In the genomic region with DNA sequence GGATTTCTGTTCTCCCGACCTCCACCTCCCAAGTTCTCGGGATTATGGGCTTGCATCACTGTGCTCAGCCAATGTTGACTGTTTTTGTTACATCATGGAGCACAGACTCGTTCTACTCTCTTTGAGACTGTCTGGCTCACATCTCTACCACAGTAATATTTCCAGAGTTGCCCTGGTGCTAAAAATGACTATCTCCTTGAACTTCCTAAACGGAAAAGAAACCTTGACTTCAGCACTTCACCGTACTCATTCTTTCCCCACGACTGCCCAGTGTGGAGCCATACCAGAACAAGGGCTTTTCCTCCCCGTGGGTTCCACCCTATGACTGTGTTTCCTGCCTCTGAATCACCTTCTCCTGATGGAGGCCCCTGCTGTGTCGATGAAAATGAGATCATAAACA, we compare ENCODE assay signal across 12 mouse cellular contexts.
DNase-seq lines count a peak whose midpoint lies in the region; ATAC-seq and TF ChIP-seq lines count a peak whose summit lies in the region.
"Had no signal": no experiment of that assay in that cellular context is flagged by ENCODE, and none has a peak within 500 bp of the region (broad histone marks: within the 10 kb centered on the region; RNA-seq: fewer than 3 reads in every experiment).

No protein-coding gene starts in this region.

- intact Hi-C loops in gastrocnemius, adult 2 months (cut with DNase I) = no loop called here

- DNase-seq in gastrocnemius, adult 2 months = no peak
- DNase-seq in gastrocnemius, postnatal 10 days = no peak
- no peak for DNase-seq in liver, postnatal 0 days
- no peak for DNase-seq in liver, embryonic 11.5 days (ENCODE audit: low spot score)
- no peak for DNase-seq in gastrocnemius, adult 8-10 months (ENCODE audit: low spot score in 2 of 2)
- DNase-seq: cerebellum, adult 11-12 months; embryo, embryonic 11 days; kidney, adult 9 months had no signal

- H3K9me3 ChIP-seq in liver, postnatal 0 days (ENCODE audit: low read length) = no peaks in the 10 kb centered on the region
- H3K9me3 ChIP-seq in liver, embryonic 11.5 days (ENCODE audit: control insufficient read depth, low read length) = no peaks in the 10 kb centered on the region
- no peaks in the 10 kb centered on the region for H3K9me3 ChIP-seq in heart, embryonic 13.5 days
- H3K9me3 ChIP-seq in forebrain, embryonic 16.5 days (ENCODE audit: control insufficient read depth, low read length) = no peaks in the 10 kb centered on the region

- TF ChIP-seq EP300 in liver, postnatal 0 days (IDR thresholded peaks at IDR 0.05; ENCODE audit: low read depth) = no peak

- peak overlapping the region; percentile 61 for H3K27ac ChIP-seq in gastrocnemius, adult 2 months
- no peak overlapping the region for H3K27ac ChIP-seq in liver, postnatal 0 days (ENCODE audit: low read depth)
- no peak overlapping the region for H3K27ac ChIP-seq in liver, embryonic 11.5 days (ENCODE audit: low read depth, low read length)
- peak overlapping the region; percentile 65 for H3K27ac ChIP-seq in heart, embryonic 13.5 days (replicated peaks)
- no peak overlapping the region for H3K27ac ChIP-seq in forebrain, embryonic 16.5 days (ENCODE audit: low read length)
- H3K27ac ChIP-seq: hindbrain, embryonic 14.5 days had no signal

- no peak overlapping the region for H3K4me3 ChIP-seq in gastrocnemius, adult 2 months
- H3K4me3 ChIP-seq in liver, postnatal 0 days (ENCODE audit: low read depth, low read length) = no peak overlapping the region
- H3K4me3 ChIP-seq in liver, embryonic 11.5 days (ENCODE audit: low read depth, low read length) = no peak overlapping the region
- H3K4me3 ChIP-seq in heart, embryonic 13.5 days = no peak overlapping the region
- H3K4me3 ChIP-seq in forebrain, embryonic 16.5 days (replicated peaks; ENCODE audit: low read length) = no peak overlapping the region

- TF ChIP-seq CTCF in gastrocnemius, adult 2 months (IDR thresholded peaks at IDR 0.05) = no peak
- TF ChIP-seq CTCF in liver, postnatal 0 days (IDR thresholded peaks at IDR 0.05; ENCODE audit: low read depth) = no peak

- WGBS in liver, postnatal 0 days (ENCODE audit: insufficient replicate concordance) = 34% methylated on average over 8 of the region's 8 CpGs
- WGBS in liver, embryonic 11.5 days = 63% methylated on average over 8 of the region's 8 CpGs
- 37% methylated on average over 8 of the region's 8 CpGs for WGBS in heart, embryonic 13.5 days
- WGBS in forebrain, embryonic 16.5 days = 79% methylated on average over 8 of the region's 8 CpGs

- peak; percentile 60 for ATAC-seq in liver, postnatal 0 days
- no peak for ATAC-seq in liver, embryonic 11.5 days (replicated peaks; ENCODE audit: low FRiP score)
- ATAC-seq in heart, embryonic 13.5 days (ENCODE audit: extremely low read depth, insufficient number of reproducible peaks, low FRiP score, low TSS enrichment) = peak; percentile 31; the same call in 1 of the 2 replicates
- no peak for ATAC-seq in inflammation-experienced regulatory T-cells, adult 6 months
- ATAC-seq in forebrain, embryonic 16.5 days = no peak

- H3K9ac ChIP-seq in liver, postnatal 0 days (replicated peaks) = no peak overlapping the region
- H3K9ac ChIP-seq in liver, embryonic 11.5 days (ENCODE audit: low read depth, low read length) = no peak overlapping the region
- H3K9ac ChIP-seq in heart, embryonic 13.5 days = no peak overlapping the region
- no peak overlapping the region for H3K9ac ChIP-seq in forebrain, embryonic 16.5 days (replicated peaks; ENCODE audit: low read depth, low read length)
- H3K9ac ChIP-seq: hindbrain, embryonic 14.5 days had no signal

- no peaks in the 10 kb centered on the region for H3K27me3 ChIP-seq in liver, postnatal 0 days (ENCODE audit: insufficient read depth, low read length)
- no peaks in the 10 kb centered on the region for H3K27me3 ChIP-seq in liver, embryonic 11.5 days (replicated peaks; ENCODE audit: control insufficient read depth, insufficient read depth, low read length)
- H3K27me3 ChIP-seq in heart, embryonic 13.5 days (replicated peaks) = no peaks in the 10 kb centered on the region
- no peaks in the 10 kb centered on the region for H3K27me3 ChIP-seq in forebrain, embryonic 16.5 days (replicated peaks; ENCODE audit: control insufficient read depth, insufficient read depth, low read length)

- no peaks in the 10 kb centered on the region for H3K36me3 ChIP-seq in liver, postnatal 0 days (replicated peaks; ENCODE audit: insufficient read depth, low read length)
- no peaks in the 10 kb centered on the region for H3K36me3 ChIP-seq in liver, embryonic 11.5 days (ENCODE audit: control insufficient read depth, insufficient read depth, low read length)
- peaks cover 55% of the 10 kb centered on the region for H3K36me3 ChIP-seq in heart, embryonic 13.5 days
- H3K36me3 ChIP-seq in forebrain, embryonic 16.5 days (ENCODE audit: control insufficient read depth, insufficient read depth) = no peaks in the 10 kb centered on the region

- H3K4me1 ChIP-seq in liver, postnatal 0 days (ENCODE audit: insufficient read depth) = no peaks in the 10 kb centered on the region
- no peaks in the 10 kb centered on the region for H3K4me1 ChIP-seq in liver, embryonic 11.5 days (replicated peaks; ENCODE audit: control insufficient read depth, insufficient read depth, low read length)
- peaks cover 34% of the 10 kb centered on the region for H3K4me1 ChIP-seq in heart, embryonic 13.5 days
- peaks cover 12% of the 10 kb centered on the region; the same call in 1 of the 2 replicates for H3K4me1 ChIP-seq in forebrain, embryonic 16.5 days (replicated peaks; ENCODE audit: control insufficient read depth, insufficient read depth, low read length)

- no peak overlapping the region for H3K4me2 ChIP-seq in liver, postnatal 0 days (ENCODE audit: low read depth, low read length)
- no peak overlapping the region for H3K4me2 ChIP-seq in liver, embryonic 11.5 days
- no peak overlapping the region for H3K4me2 ChIP-seq in heart, embryonic 13.5 days
- H3K4me2 ChIP-seq in forebrain, embryonic 16.5 days (ENCODE audit: low read length) = no peak overlapping the region
- H3K4me2 ChIP-seq: hindbrain, embryonic 14.5 days had no signal

Comparison
In these comparisons a context has a peak if more than half of its experiments do, and no peak if none do; other contexts are left out.
1. ATAC-seq: peak in liver, postnatal 0 days (single experiment) and heart, embryonic 13.5 days (single experiment); none in liver, embryonic 11.5 days (single experiment), inflammation-experienced regulatory T-cells, adult 6 months (single experiment) and forebrain, embryonic 16.5 days (single experiment).
2. H3K27ac ChIP-seq: peak in gastrocnemius, adult 2 months (single experiment) and heart, embryonic 13.5 days (single experiment); none in liver, postnatal 0 days (single experiment), liver, embryonic 11.5 days (single experiment) and forebrain, embryonic 16.5 days (single experiment).